Mouse (Mus musculus) liver, adult 2 months (tissue): ENCODE measurements around the gene Mef2c.

Source experiments
- CTCF ChIP-seq: fragments of 200-500 bp; IDR thresholded peaks from 2 replicates; pipeline ENCODE4 v1.5.1; 2011; ENCODE audit warnings: low read depth, low read length, control low read depth
- POLR2A ChIP-seq: fragments of 200-500 bp; IDR thresholded peaks from 2 replicates; pipeline ENCODE4 v1.6.1; 2011; ENCODE audit warnings: low read length, control low read depth; ENCODE audit not compliant: insufficient read depth; ENCODE audit errors: extremely low read depth

DNA sequence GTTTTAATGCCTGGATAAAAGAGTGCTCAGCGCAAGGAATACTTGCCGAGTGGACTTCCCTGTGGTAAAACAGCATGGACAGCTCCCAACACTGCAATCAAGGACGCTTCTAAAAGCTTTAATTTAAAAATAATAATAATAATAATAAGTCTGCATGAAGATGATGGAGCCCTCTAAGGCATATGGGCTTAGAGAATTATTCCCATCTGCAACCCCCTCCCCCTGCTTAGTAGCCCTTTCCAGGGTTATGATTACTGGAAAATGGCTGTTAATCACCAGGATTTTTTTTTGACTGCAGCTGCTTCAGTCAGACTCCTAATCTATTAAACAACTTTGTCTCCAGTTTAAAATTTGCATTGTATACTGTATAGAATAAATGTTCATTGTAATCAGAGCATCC, 32.5 kb downstream of the Mef2c start:
- no peak for TF ChIP-seq POLR2A
- no peak for TF ChIP-seq CTCF
